Comparison of ENCODE assay signal across 11 mouse cellular contexts in genomic region chr6:72276972-72277441, GRCm38 (mm10). TPM values are rescaled to one million over a fixed set of nuclear protein-coding genes. Genes with fewer than 3 reads are reported as not detected.
DNase-seq lines count a peak whose midpoint lies in the region; ATAC-seq and TF ChIP-seq lines count a peak whose summit lies in the region.
"Had no signal": no experiment of that assay in that cellular context is flagged by ENCODE, and none has a peak within 500 bp of the region (broad histone marks: within the 10 kb centered on the region; RNA-seq: fewer than 3 reads in every experiment).

No protein-coding gene starts in this region.

- WGBS in heart, postnatal 0 days, result 66% methylated on average over 13 of the region's 13 CpGs
- WGBS in lung, embryonic 14.5 days, result 41% methylated on average over 13 of the region's 13 CpGs
- 88% methylated on average over 13 of the region's 13 CpGs for WGBS in midbrain, embryonic 11.5 days

- H3K9me3 ChIP-seq in CH12.LX (replicated peaks; ENCODE audit: low read length), result peaks cover 6% of the 10 kb centered on the region
- H3K9me3 ChIP-seq in heart, postnatal 0 days (replicated peaks; ENCODE audit: control insufficient read depth, low read length), result no peaks in the 10 kb centered on the region
- no peaks in the 10 kb centered on the region for H3K9me3 ChIP-seq in lung, embryonic 14.5 days (ENCODE audit: low read depth, low read length)
- no peaks in the 10 kb centered on the region for H3K9me3 ChIP-seq in midbrain, embryonic 11.5 days (ENCODE audit: control insufficient read depth, low read length)

- dilution Hi-C loops in CH12.LX (cut with MboI; ENCODE audit: extremely low pct_ligation_motif_present, extremely low pct_unique_long_range_greater_than_20kb, low sequenced_read_pairs), result no loop called here

- peaks cover 14 to 33% of the 10 kb centered on the region in 2 experiments for H3K4me1 ChIP-seq in CH12.LX (ENCODE audit: control insufficient read depth in 1 of 2, insufficient read depth in 2 of 2)
- H3K4me1 ChIP-seq in heart, postnatal 0 days (ENCODE audit: control insufficient read depth, insufficient read depth), result peaks cover 23% of the 10 kb centered on the region
- H3K4me1 ChIP-seq in lung, embryonic 14.5 days (ENCODE audit: insufficient read depth), result peaks cover 4% of the 10 kb centered on the region; the same call in 1 of the 2 replicates
- H3K4me1 ChIP-seq in midbrain, embryonic 11.5 days (ENCODE audit: control insufficient read depth, insufficient read depth, low read length), result no peaks in the 10 kb centered on the region

- no peak for TF ChIP-seq POLR2A in CH12.LX (IDR thresholded peaks at IDR 0.05; ENCODE audit: low read depth, low read length)

- H3K4me3 ChIP-seq in CH12.LX (replicated peaks in 1 of 3; ENCODE audit: low read depth in 2 of 3, low read length in 2 of 3, poor library complexity in 1 of 3), result no peak overlapping the region
- no peak overlapping the region for H3K4me3 ChIP-seq in heart, postnatal 0 days (ENCODE audit: low read depth, low read length)
- H3K4me3 ChIP-seq in lung, embryonic 14.5 days (ENCODE audit: low read depth, low read length), result no peak overlapping the region
- no peak overlapping the region for H3K4me3 ChIP-seq in midbrain, embryonic 11.5 days (ENCODE audit: low read depth, low read length)

- no peak for TF ChIP-seq CTCF in CH12.LX (conservative IDR thresholded peaks at IDR 0.05 in 1 of 2, IDR thresholded peaks at IDR 0.05 in 1 of 2; ENCODE audit: low read depth in 2 of 2, low read length in 2 of 2)
- peak; percentile 8; the same call in 1 of the 2 replicates for TF ChIP-seq CTCF in heart, postnatal 0 days (IDR thresholded peaks at IDR 0.05; ENCODE audit: low read depth)
- peak; percentile 40 for TF ChIP-seq CTCF in lung, embryonic 14.5 days (IDR thresholded peaks at IDR 0.05; ENCODE audit: low read depth)

- TF ChIP-seq EP300 in CH12.LX (IDR thresholded peaks at IDR 0.05; ENCODE audit: low read length), result no peak
- TF ChIP-seq EP300 in heart, postnatal 0 days (IDR thresholded peaks at IDR 0.05; ENCODE audit: low read depth), result no peak; the same call in 1 of the 2 replicates

- intact Hi-C loops in gastrocnemius, postnatal 36 days (cut with DNase I), result no loop called here

- no peak overlapping the region for H3K4me2 ChIP-seq in CH12.LX (ENCODE audit: insufficient read depth, low read depth, poor library complexity, severe bottlenecking)
- no peak overlapping the region for H3K4me2 ChIP-seq in heart, postnatal 0 days (ENCODE audit: low read depth, low read length)
- 0 out of 2 replicates have a peak overlapping the region, but pooled peaks have one; percentile 16 for H3K4me2 ChIP-seq in lung, embryonic 14.5 days
- H3K4me2 ChIP-seq in midbrain, embryonic 11.5 days, result no peak overlapping the region

- peak; percentile 25 for DNase-seq in gastrocnemius, postnatal 25 days
- DNase-seq in gastrocnemius, postnatal 36 days, result no peak
- DNase-seq in CH12.LX (ENCODE audit: extremely low read depth) (no peak), MN1 (ENCODE audit: low spot score) (no peak)
- no peak for DNase-seq in heart, postnatal 0 days (ENCODE audit: low spot score)
- DNase-seq in lung, embryonic 14.5 days, result peak; percentile 75
- DNase-seq in midbrain, embryonic 11.5 days (ENCODE audit: low spot score, missing footprints), result no peak
- DNase-seq in retina, embryonic 14.5 days (ENCODE audit: low spot score), result no peak
- DNase-seq: cerebellum, adult 11-12 months; right cerebral cortex, postnatal 14 days had no signal

- no peak overlapping the region for H3K9ac ChIP-seq in CH12.LX (ENCODE audit: insufficient read depth, low read depth)
- H3K9ac ChIP-seq in heart, postnatal 0 days (replicated peaks; ENCODE audit: low read depth, low read length), result no peak overlapping the region
- no peak overlapping the region for H3K9ac ChIP-seq in lung, embryonic 14.5 days
- no peak overlapping the region for H3K9ac ChIP-seq in midbrain, embryonic 11.5 days (ENCODE audit: low read length)

- peak; percentile 61 for ATAC-seq in heart, postnatal 0 days (ENCODE audit: insufficient read depth, low read depth)
- ATAC-seq in lung, embryonic 14.5 days (ENCODE audit: insufficient read depth), result peak; percentile 77
- no peak for ATAC-seq in midbrain, embryonic 11.5 days (ENCODE audit: low FRiP score)

- H3K27me3 ChIP-seq in CH12.LX (replicated peaks), result no peaks in the 10 kb centered on the region
- no peaks in the 10 kb centered on the region for H3K27me3 ChIP-seq in heart, postnatal 0 days (ENCODE audit: control insufficient read depth, insufficient read depth, low read length)
- H3K27me3 ChIP-seq in lung, embryonic 14.5 days (ENCODE audit: insufficient read depth, low read length), result no peaks in the 10 kb centered on the region
- no peaks in the 10 kb centered on the region for H3K27me3 ChIP-seq in midbrain, embryonic 11.5 days (ENCODE audit: control insufficient read depth, insufficient read depth, low read length)

- TF ChIP-seq RAD21 in CH12.LX (IDR thresholded peaks at IDR 0.05; ENCODE audit: low read depth, low read length), result no peak

- H3K79me2 ChIP-seq in CH12.LX (replicated peaks; ENCODE audit: control insufficient read depth, extremely low read depth, insufficient read depth, poor library complexity, severe bottlenecking), result no peaks in the 10 kb centered on the region; the same call in 1 of the 2 replicates

- peak overlapping the region; percentile 38; the same call in 1 of the 2 replicates for H3K27ac ChIP-seq in CH12.LX (ENCODE audit: insufficient read depth, low read depth)
- peak overlapping the region; percentile 89 for H3K27ac ChIP-seq in heart, postnatal 0 days (ENCODE audit: low read depth)
- peak overlapping the region; percentile 90 for H3K27ac ChIP-seq in lung, embryonic 14.5 days (ENCODE audit: low read depth)
- H3K27ac ChIP-seq in midbrain, embryonic 11.5 days (ENCODE audit: low read depth, low read length), result no peak overlapping the region

- in situ Hi-C loops in CH12.LX (cut with MboI; ENCODE audit: low pct_ligation_motif_present, low pct_unique_long_range_greater_than_20kb, low sequenced_read_pairs), result no loop called here

- H3K36me3 ChIP-seq in CH12.LX (replicated peaks in 1 of 2; ENCODE audit: control insufficient read depth in 1 of 2, insufficient read depth in 1 of 2, low read length in 1 of 2), result no peaks in the 10 kb centered on the region
- H3K36me3 ChIP-seq in heart, postnatal 0 days (replicated peaks; ENCODE audit: control insufficient read depth, insufficient read depth, low read length), result no peaks in the 10 kb centered on the region
- H3K36me3 ChIP-seq in lung, embryonic 14.5 days (ENCODE audit: insufficient read depth), result no peaks in the 10 kb centered on the region
- no peaks in the 10 kb centered on the region for H3K36me3 ChIP-seq in midbrain, embryonic 11.5 days (ENCODE audit: control insufficient read depth, insufficient read depth, low read length)

TF ChIP-seq in CH12.LX, 34 proteins besides CTCF, POLR2A, EP300 and RAD21:
- TF ChIP-seq ETS1 (conservative IDR thresholded peaks at IDR 0.05; ENCODE audit: low read depth, low read length) (no peak), NELFE (IDR thresholded peaks at IDR 0.05; ENCODE audit: low read depth, low read length) (no peak), ZNF384 (IDR thresholded peaks at IDR 0.05; ENCODE audit: low read depth, low read length) (no peak), USF2 (conservative IDR thresholded peaks at IDR 0.05; ENCODE audit: low read depth, low read length) (no peak), MXI1 (IDR thresholded peaks at IDR 0.05; ENCODE audit: low read depth, low read length) (no peak), POLR2AphosphoS2 (IDR thresholded peaks at IDR 0.05; ENCODE audit: low read depth, low read length) (no peak), ZC3H11A (IDR thresholded peaks at IDR 0.05; ENCODE audit: low read depth, low read length) (no peak), CHD1 (IDR thresholded peaks at IDR 0.05; ENCODE audit: low read depth, low read length) (no peak), SMC3 (IDR thresholded peaks at IDR 0.05; ENCODE audit: low read depth, low read length) (no peak), RCOR1 (conservative IDR thresholded peaks at IDR 0.05; ENCODE audit: low read depth, low read length) (no peak), MEF2A (IDR thresholded peaks at IDR 0.05; ENCODE audit: borderline replicate concordance, low read depth, low read length) (no peak)

RNA-seq across cellular contexts. Expression of gene Sftpb, which starts 27.4 kb away (rescaled TPM):
- not detected for total RNA-seq in gastrocnemius, postnatal 25 days (2021)
- not detected for total RNA-seq in gastrocnemius, postnatal 36 days (2021)
- total RNA-seq in CH12.LX (2012; rRNA removed) (not detected in 2 replicates), CH12.LX (2014; rRNA removed) (not detected in 2 replicates)
- not detected in 2 replicates for polyA plus RNA-seq in CH12.LX (2012; ENCODE audit: insufficient read length, low read depth)
- total RNA-seq in heart, postnatal 0 days (2014; rRNA removed; ENCODE audit: low replicate concordance), result 0.84 and 1.7 TPM in 2 replicates
- 0.33 and 0.55 TPM in 2 replicates for polyA plus RNA-seq in heart, postnatal 0 days (2015; fragmentation: Nextera tagmentation; extraction: Ambion mirVana)
- 30.4 and 33.5 TPM in 2 replicates for polyA plus RNA-seq in lung, embryonic 14.5 days (2014; fragmentation: Nextera tagmentation; extraction: Ambion mirVana)
- polyA plus RNA-seq in midbrain, embryonic 11.5 days (2014; fragmentation: Nextera tagmentation; extraction: Ambion mirVana), result not detected in 2 replicates
- polyA plus RNA-seq: forebrain, embryonic 11.5 days had no signal

RNA-seq across cellular contexts. Expression of gene Atoh8, which starts 41.6 kb away (rescaled TPM):
- total RNA-seq in gastrocnemius, postnatal 25 days (2021), result 1 to 10 TPM; 4.5 to 7.8 TPM
- total RNA-seq in gastrocnemius, postnatal 36 days (2021), result 1 to 10 TPM; 5.2 to 5.7 TPM
- total RNA-seq in CH12.LX (2012; rRNA removed) (4.7 and 5.0 TPM in 2 replicates), CH12.LX (2014; rRNA removed) (0.23 and 0.31 TPM in 2 replicates)
- polyA plus RNA-seq in CH12.LX (2012; ENCODE audit: insufficient read length, low read depth), result 1.1 and 1.6 TPM in 2 replicates
- 4.5 and 14.7 TPM in 2 replicates for total RNA-seq in heart, postnatal 0 days (2014; rRNA removed; ENCODE audit: low replicate concordance)
- polyA plus RNA-seq in heart, postnatal 0 days (2015; fragmentation: Nextera tagmentation; extraction: Ambion mirVana), result 7.1 and 8.6 TPM in 2 replicates
- polyA plus RNA-seq in lung, embryonic 14.5 days (2014; fragmentation: Nextera tagmentation; extraction: Ambion mirVana), result 18.7 and 19.3 TPM in 2 replicates
- 4.8 and 6.1 TPM in 2 replicates for polyA plus RNA-seq in midbrain, embryonic 11.5 days (2014; fragmentation: Nextera tagmentation; extraction: Ambion mirVana)

Comparison
In these comparisons a context has a peak if more than half of its experiments do, and no peak if none do; other contexts are left out.
1. DNase-seq: peak in gastrocnemius, postnatal 25 days (single experiment) and lung, embryonic 14.5 days (single experiment); none in gastrocnemius, postnatal 36 days (0 of 2), CH12.LX (single experiment), heart, postnatal 0 days (single experiment), MN1 (single experiment), midbrain, embryonic 11.5 days (single experiment) and retina, embryonic 14.5 days (single experiment).
2. CTCF ChIP-seq: peak in heart, postnatal 0 days (single experiment) and lung, embryonic 14.5 days (single experiment); none in CH12.LX (0 of 2).